Mouse (Mus musculus): ENCODE data around the gene Phf3. TPM values are rescaled to one million over a fixed set of nuclear protein-coding genes. Genes with fewer than 3 reads are reported as not detected.

Phf3 gene
- polyA plus RNA-seq, 1 experiment from 2014 or later, result 60.6 TPM

- ATAC-seq (ENCODE audit: low FRiP score, low TSS enrichment), result no peak
- no peak overlapping the region for H3K27ac ChIP-seq (ENCODE audit: low read depth, low read length)
- H3K4me2 ChIP-seq (replicated peaks; ENCODE audit: low read depth, low read length), result no peak overlapping the region
- no peaks in the 10 kb centered on the region for H3K9me3 ChIP-seq (ENCODE audit: control insufficient read depth, low read length)
- H3K9ac ChIP-seq (ENCODE audit: low read depth, low read length), result no peak overlapping the region
- H3K27me3 ChIP-seq (ENCODE audit: control insufficient read depth, insufficient read depth, low read length), result no peaks in the 10 kb centered on the region
- no peak overlapping the region for H3K4me3 ChIP-seq (ENCODE audit: low read length)
- H3K4me1 ChIP-seq (ENCODE audit: control insufficient read depth, insufficient read depth, low read length), result no peaks in the 10 kb centered on the region
- 94% methylated on average over 7 of the region's 7 CpGs for WGBS
- H3K36me3 ChIP-seq (ENCODE audit: control insufficient read depth, insufficient read depth, low read length), result peaks cover 59% of the 10 kb centered on the region
Measured at GRCm38 (mm10) chr1:30804919-30805318, 68.8 kb downstream of the Phf3 start.

- 87% methylated on average over 8 of the region's 8 CpGs for WGBS
Measured at GRCm38 (mm10) chr1:30801911-30802310, 71.8 kb downstream of the Phf3 start.

GRCm38 (mm10) chr1:30799277-30799834, 74.4 kb downstream of the Phf3 start:
- Histone ChIP-seq H3K4me2 (replicated peaks; ENCODE audit: low read depth, low read length) (no peak overlapping the region), H3K9me3 (ENCODE audit: control insufficient read depth, low read length) (no peaks in the 10 kb centered on the region), H3K4me3 (ENCODE audit: low read length) (no peak overlapping the region), H3K9ac (ENCODE audit: low read depth, low read length) (no peak overlapping the region), H3K27me3 (ENCODE audit: control insufficient read depth, insufficient read depth, low read length) (no peaks in the 10 kb centered on the region), H3K27ac (ENCODE audit: low read depth, low read length) (no peak overlapping the region), H3K4me1 (ENCODE audit: control insufficient read depth, insufficient read depth, low read length) (no peaks in the 10 kb centered on the region), H3K36me3 (ENCODE audit: control insufficient read depth, insufficient read depth, low read length) (peaks cover 19% of the 10 kb centered on the region)
- 0 out of 2 replicates have a peak, but pooled peaks have one; percentile 11 for ATAC-seq (ENCODE audit: low FRiP score, low TSS enrichment)
- 75% methylated on average over 6 of the region's 6 CpGs for WGBS

More at GRCm38 (mm10) chr1:30801911-30802310, 71.8 kb downstream of the Phf3 start:
- Histone ChIP-seq H3K4me3 (ENCODE audit: low read length) (no peak overlapping the region), H3K36me3 (ENCODE audit: control insufficient read depth, insufficient read depth, low read length) (peaks cover 38% of the 10 kb centered on the region), H3K9me3 (ENCODE audit: control insufficient read depth, low read length) (no peaks in the 10 kb centered on the region), H3K4me1 (ENCODE audit: control insufficient read depth, insufficient read depth, low read length) (no peaks in the 10 kb centered on the region), H3K27me3 (ENCODE audit: control insufficient read depth, insufficient read depth, low read length) (no peaks in the 10 kb centered on the region), H3K9ac (ENCODE audit: low read depth, low read length) (no peak overlapping the region), H3K4me2 (replicated peaks; ENCODE audit: low read depth, low read length) (no peak overlapping the region), H3K27ac (ENCODE audit: low read depth, low read length) (no peak overlapping the region)
- no peak for ATAC-seq (ENCODE audit: low FRiP score, low TSS enrichment)

- Histone ChIP-seq H3K4me3 (ENCODE audit: low read length) (no peak overlapping the region), H3K9me3 (ENCODE audit: control insufficient read depth, low read length) (no peaks in the 10 kb centered on the region), H3K4me1 (ENCODE audit: control insufficient read depth, insufficient read depth, low read length) (no peaks in the 10 kb centered on the region), H3K27ac (ENCODE audit: low read depth, low read length) (no peak overlapping the region), H3K9ac (ENCODE audit: low read depth, low read length) (no peak overlapping the region), H3K36me3 (ENCODE audit: control insufficient read depth, insufficient read depth, low read length) (no peaks in the 10 kb centered on the region), H3K4me2 (replicated peaks; ENCODE audit: low read depth, low read length) (no peak overlapping the region), H3K27me3 (ENCODE audit: control insufficient read depth, insufficient read depth, low read length) (no peaks in the 10 kb centered on the region)
- WGBS, result 86% methylated on average over 5 of the region's 5 CpGs
- no peak for ATAC-seq (ENCODE audit: low FRiP score, low TSS enrichment)
Measured at GRCm38 (mm10) chr1:30794606-30795005, 79.1 kb downstream of the Phf3 start.

GRCm38 (mm10) chr1:30793357-30793883, 80.3 kb downstream of the Phf3 start:
- H3K9me3 ChIP-seq (ENCODE audit: control insufficient read depth, low read length), result no peaks in the 10 kb centered on the region
- no peak overlapping the region for H3K9ac ChIP-seq (ENCODE audit: low read depth, low read length)
- no peaks in the 10 kb centered on the region for H3K36me3 ChIP-seq (ENCODE audit: control insufficient read depth, insufficient read depth, low read length)
- no peak; the same call in 1 of the 2 replicates for ATAC-seq (ENCODE audit: low FRiP score, low TSS enrichment)
- no peaks in the 10 kb centered on the region for H3K27me3 ChIP-seq (ENCODE audit: control insufficient read depth, insufficient read depth, low read length)
- no peak overlapping the region for H3K4me2 ChIP-seq (replicated peaks; ENCODE audit: low read depth, low read length)
- WGBS, result 70% methylated on average over 7 of the region's 7 CpGs
- no peaks in the 10 kb centered on the region for H3K4me1 ChIP-seq (ENCODE audit: control insufficient read depth, insufficient read depth, low read length)
- no peak overlapping the region for H3K27ac ChIP-seq (ENCODE audit: low read depth, low read length)
- no peak overlapping the region for H3K4me3 ChIP-seq (ENCODE audit: low read length)

- no peak overlapping the region for H3K4me2 ChIP-seq (replicated peaks; ENCODE audit: low read depth, low read length)
- 29% methylated on average over 5 of the region's 5 CpGs for WGBS
- no peak for ATAC-seq (ENCODE audit: low FRiP score, low TSS enrichment)
Measured at GRCm38 (mm10) chr1:30792935-30793334, 80.8 kb downstream of the Phf3 start.

GRCm38 (mm10) chr1:30790220-30790619, 83.5 kb downstream of the Phf3 start:
- Histone ChIP-seq H3K27me3 (ENCODE audit: control insufficient read depth, insufficient read depth, low read length) (no peaks in the 10 kb centered on the region), H3K4me2 (replicated peaks; ENCODE audit: low read depth, low read length) (no peak overlapping the region), H3K9ac (ENCODE audit: low read depth, low read length) (no peak overlapping the region), H3K4me1 (ENCODE audit: control insufficient read depth, insufficient read depth, low read length) (no peaks in the 10 kb centered on the region), H3K4me3 (ENCODE audit: low read length) (no peak overlapping the region), H3K36me3 (ENCODE audit: control insufficient read depth, insufficient read depth, low read length) (no peaks in the 10 kb centered on the region), H3K9me3 (ENCODE audit: control insufficient read depth, low read length) (no peaks in the 10 kb centered on the region), H3K27ac (ENCODE audit: low read depth, low read length) (no peak overlapping the region)
- no peak for ATAC-seq (ENCODE audit: low FRiP score, low TSS enrichment)
- 86% methylated on average over 1 of the region's 1 CpGs for WGBS

More at GRCm38 (mm10) chr1:30792935-30793334, 80.8 kb downstream of the Phf3 start:
- Histone ChIP-seq H3K9ac (ENCODE audit: low read depth, low read length) (no peak overlapping the region), H3K4me3 (ENCODE audit: low read length) (no peak overlapping the region), H3K9me3 (ENCODE audit: control insufficient read depth, low read length) (no peaks in the 10 kb centered on the region), H3K27ac (ENCODE audit: low read depth, low read length) (no peak overlapping the region), H3K36me3 (ENCODE audit: control insufficient read depth, insufficient read depth, low read length) (no peaks in the 10 kb centered on the region), H3K4me1 (ENCODE audit: control insufficient read depth, insufficient read depth, low read length) (no peaks in the 10 kb centered on the region), H3K27me3 (ENCODE audit: control insufficient read depth, insufficient read depth, low read length) (no peaks in the 10 kb centered on the region)

- Histone ChIP-seq H3K4me3 (ENCODE audit: low read length) (no peak overlapping the region), H3K27me3 (ENCODE audit: control insufficient read depth, insufficient read depth, low read length) (no peaks in the 10 kb centered on the region), H3K9me3 (ENCODE audit: control insufficient read depth, low read length) (no peaks in the 10 kb centered on the region), H3K9ac (ENCODE audit: low read depth, low read length) (no peak overlapping the region), H3K4me2 (replicated peaks; ENCODE audit: low read depth, low read length) (no peak overlapping the region), H3K36me3 (ENCODE audit: control insufficient read depth, insufficient read depth, low read length) (no peaks in the 10 kb centered on the region), H3K4me1 (ENCODE audit: control insufficient read depth, insufficient read depth, low read length) (no peaks in the 10 kb centered on the region), H3K27ac (ENCODE audit: low read depth, low read length) (no peak overlapping the region)
- ATAC-seq (ENCODE audit: low FRiP score, low TSS enrichment), result no peak
- WGBS, result 74% methylated on average over 1 of the region's 1 CpGs
Measured at GRCm38 (mm10) chr1:30789689-30790088, 84.0 kb downstream of the Phf3 start.

- 65% methylated on average over 2 of the region's 2 CpGs for WGBS
- H3K36me3 ChIP-seq (ENCODE audit: control insufficient read depth, insufficient read depth, low read length), result no peaks in the 10 kb centered on the region
- no peak overlapping the region for H3K4me2 ChIP-seq (replicated peaks; ENCODE audit: low read depth, low read length)
- no peaks in the 10 kb centered on the region for H3K9me3 ChIP-seq (ENCODE audit: control insufficient read depth, low read length)
- H3K27ac ChIP-seq (ENCODE audit: low read depth, low read length), result no peak overlapping the region
- H3K4me1 ChIP-seq (ENCODE audit: control insufficient read depth, insufficient read depth, low read length), result no peaks in the 10 kb centered on the region
- no peak overlapping the region for H3K9ac ChIP-seq (ENCODE audit: low read depth, low read length)
- no peak overlapping the region for H3K4me3 ChIP-seq (ENCODE audit: low read length)
- H3K27me3 ChIP-seq (ENCODE audit: control insufficient read depth, insufficient read depth, low read length), result no peaks in the 10 kb centered on the region
- no peak for ATAC-seq (ENCODE audit: low FRiP score, low TSS enrichment)
Measured at GRCm38 (mm10) chr1:30789001-30789400, 84.7 kb downstream of the Phf3 start.
